Mouse (Mus musculus) splenic B cell, adult 2 months (primary cell): ENCODE measurements at regions not wholly inside any gene's neighbourhood (a gene's known extent, or its start where the extent isn't known, plus 50 kb on each side); places are given as distances from the start of the nearest gene placed in this dataset.

Experiments used
- DNase-seq: peaks from one replicate; pipeline ENCODE4 v3.0.0-alpha.2; 2011; ENCODE audit warnings: low read depth, low spot score
- H3K27me3 ChIP-seq: 2 replicates; pipeline ENCODE4 v1.6.1; 2012; ENCODE audit warnings: mild to moderate bottlenecking, low read length, moderate library complexity, mixed read lengths; ENCODE audit not compliant: control insufficient read depth, poor library complexity, insufficient read depth, severe bottlenecking
- H3K36me3 ChIP-seq: 2 replicates; pipeline ENCODE4 v1.6.1; 2012; ENCODE audit warnings: mild to moderate bottlenecking, low read length, moderate library complexity, mixed read lengths; ENCODE audit not compliant: control insufficient read depth, poor library complexity, insufficient read depth, severe bottlenecking

DNA sequence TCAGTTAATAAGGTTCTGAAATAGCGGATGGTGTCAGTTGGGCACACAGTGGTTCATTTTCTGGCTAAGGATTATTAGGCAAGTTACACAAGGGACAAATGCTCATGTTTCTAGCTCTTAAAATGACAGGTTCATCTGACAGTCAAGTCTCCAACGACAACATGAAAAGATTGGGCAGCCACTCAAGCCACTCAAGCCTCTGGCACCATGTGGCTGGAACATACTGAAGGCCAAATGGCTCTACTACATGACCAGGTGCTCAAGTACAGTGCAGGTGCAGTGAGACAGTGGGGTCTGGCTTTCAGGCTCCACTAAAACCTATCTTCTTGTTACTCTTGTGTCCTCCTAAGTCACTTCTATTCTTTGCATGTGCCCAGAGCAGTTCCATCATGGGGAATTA, 441.2 kb upstream of the Tmpo start:
- no peak for DNase-seq
- H3K27me3 ChIP-seq = no peaks in the 10 kb centered on the region

DNA sequence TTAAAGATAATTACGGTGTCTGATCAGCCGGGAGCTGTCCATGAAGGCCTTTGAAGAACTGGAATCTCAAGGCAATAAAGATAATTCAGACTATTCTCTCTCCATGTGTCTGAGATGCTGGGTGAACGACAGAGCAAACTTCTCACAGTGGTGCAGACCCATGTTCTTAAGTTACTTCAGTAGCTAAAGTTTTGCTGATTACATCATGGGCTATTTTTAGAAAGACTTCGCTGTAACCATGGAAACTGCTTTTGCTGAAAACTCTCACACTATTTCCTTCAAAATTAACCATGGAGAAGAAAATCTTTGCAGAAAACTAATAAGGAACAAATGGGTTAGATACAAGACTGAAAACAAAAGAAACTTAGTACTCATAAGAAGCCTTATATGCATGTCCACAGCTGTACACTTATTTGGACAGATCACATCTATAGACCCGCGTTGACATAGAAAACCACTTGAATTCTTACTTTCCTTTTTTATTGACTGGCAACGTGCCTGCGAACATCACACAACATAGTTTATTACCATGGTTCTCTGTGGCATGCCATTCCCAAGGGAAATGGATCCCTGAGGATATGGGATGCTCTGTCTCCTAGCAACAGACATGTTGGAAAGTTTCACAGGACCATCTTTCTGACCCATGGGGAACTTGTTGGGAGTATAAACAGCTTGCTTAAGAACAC, 432.8 kb upstream of the Tmpo start:
- H3K27me3 ChIP-seq = no peaks in the 10 kb centered on the region
- no peaks in the 10 kb centered on the region for H3K36me3 ChIP-seq
- DNase-seq = no peak

More for the DNA sequence above, 441.2 kb upstream of the Tmpo start:
- H3K36me3 ChIP-seq = no peaks in the 10 kb centered on the region

DNA sequence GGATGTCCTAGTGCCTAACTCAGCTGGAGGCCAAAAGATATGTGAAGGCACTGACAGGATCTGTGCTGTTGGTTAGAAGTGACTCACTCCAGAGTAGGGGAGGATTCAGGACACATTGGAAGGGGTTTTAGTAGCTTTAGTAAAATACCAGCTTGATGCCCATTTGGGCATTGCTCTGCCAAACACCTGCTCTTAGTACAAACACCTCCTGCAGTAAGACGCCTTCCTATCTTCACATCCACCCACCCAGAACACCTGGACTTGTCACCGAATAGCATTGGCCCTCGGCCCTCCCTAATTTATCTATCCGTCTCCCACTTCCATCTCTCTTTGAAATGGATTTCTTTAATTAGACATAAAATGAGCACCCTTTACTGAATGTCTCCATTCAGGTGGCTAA, 430.9 kb upstream of the Tmpo start:
- DNase-seq = no peak
- H3K27me3 ChIP-seq = no peaks in the 10 kb centered on the region
- no peaks in the 10 kb centered on the region for H3K36me3 ChIP-seq

DNA sequence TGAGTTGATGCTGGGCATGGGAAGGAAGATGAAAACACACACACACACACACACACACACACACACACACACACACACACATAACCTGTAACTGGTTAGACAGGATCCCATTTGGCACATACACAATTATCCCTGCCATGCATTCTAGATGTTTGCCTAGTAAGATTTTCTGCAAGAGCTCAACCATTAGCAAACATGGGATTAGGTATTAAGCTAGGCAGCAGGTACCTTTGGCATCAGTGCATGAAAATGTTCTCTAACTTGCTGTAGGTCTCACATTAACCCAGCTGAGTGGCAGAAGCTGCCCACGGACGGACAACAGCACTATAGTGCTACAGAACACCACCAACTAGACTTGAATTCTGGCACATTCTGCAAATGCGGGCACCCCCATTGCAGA, 413.8 kb upstream of the Tmpo start:
- no peak for DNase-seq
- Histone ChIP-seq H3K27me3 (no peaks in the 10 kb centered on the region; the same call in 1 of the 2 replicates), H3K36me3 (no peaks in the 10 kb centered on the region)

DNA sequence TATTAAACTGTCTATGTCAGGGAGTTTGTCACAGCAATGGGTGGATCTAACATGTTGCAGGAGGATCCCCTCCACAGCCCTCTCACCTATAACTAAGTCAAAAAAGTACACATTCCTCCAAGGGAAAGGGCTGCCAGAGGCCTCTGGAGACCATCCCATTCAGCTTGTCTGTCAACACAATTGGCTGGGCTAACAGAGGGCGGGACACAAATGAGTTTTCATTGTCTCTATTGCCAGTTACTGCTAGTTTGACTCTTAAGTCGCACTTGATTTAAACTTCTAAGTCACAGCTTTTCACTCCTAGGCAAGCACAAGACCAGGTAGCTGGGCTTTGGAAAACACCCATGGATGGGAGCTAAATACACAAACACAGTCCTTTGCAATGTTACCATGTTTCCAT, 412.3 kb upstream of the Tmpo start:
- DNase-seq = no peak

DNA sequence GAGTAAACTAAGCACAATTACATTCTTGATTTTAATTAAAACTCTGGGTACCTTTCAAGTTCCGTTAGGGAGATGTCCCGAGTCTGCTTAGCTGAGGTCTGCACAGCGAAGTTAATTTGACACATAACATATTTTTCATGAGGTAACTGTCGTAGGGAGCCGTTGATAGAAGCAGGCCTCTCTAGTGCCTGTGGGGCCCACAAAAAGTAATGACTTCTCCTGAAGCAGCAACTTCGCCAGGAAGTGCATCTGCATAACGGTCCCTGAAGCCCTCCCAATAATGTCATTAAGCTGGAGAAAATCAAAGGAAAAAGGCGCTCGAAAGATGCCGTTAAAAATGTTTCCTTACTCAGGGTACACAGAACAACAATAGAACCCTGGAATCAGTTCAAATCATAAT, 410.7 kb upstream of the Tmpo start:
- no peak for DNase-seq
- H3K27me3 ChIP-seq = no peaks in the 10 kb centered on the region; the same call in 1 of the 2 replicates
- no peaks in the 10 kb centered on the region for H3K36me3 ChIP-seq

More for the DNA sequence above, 412.3 kb upstream of the Tmpo start:
- H3K36me3 ChIP-seq = no peaks in the 10 kb centered on the region
- no peaks in the 10 kb centered on the region; the same call in 1 of the 2 replicates for H3K27me3 ChIP-seq

DNA sequence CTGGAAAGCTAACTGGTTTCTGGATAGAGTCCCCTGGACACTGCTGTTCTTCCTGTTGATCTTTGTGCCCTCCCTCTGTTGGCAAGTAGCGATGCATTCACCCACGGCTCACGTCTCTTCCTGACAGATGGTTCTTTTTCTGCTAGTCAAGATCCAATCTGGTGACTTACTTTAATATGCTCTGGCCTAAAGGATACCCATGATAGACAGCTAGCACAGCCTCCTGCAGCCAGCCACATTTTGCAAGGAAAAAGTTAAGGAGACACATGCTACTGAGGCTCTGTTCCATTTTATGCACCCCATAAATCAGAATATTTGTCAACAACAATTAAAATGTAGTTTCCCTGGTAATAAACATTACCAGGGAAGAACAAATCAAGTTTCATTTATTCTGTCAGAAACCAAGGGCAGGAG, 410.3 kb upstream of the Tmpo start:
- no peaks in the 10 kb centered on the region for H3K36me3 ChIP-seq
- H3K27me3 ChIP-seq = no peaks in the 10 kb centered on the region; the same call in 1 of the 2 replicates
- DNase-seq = no peak

DNA sequence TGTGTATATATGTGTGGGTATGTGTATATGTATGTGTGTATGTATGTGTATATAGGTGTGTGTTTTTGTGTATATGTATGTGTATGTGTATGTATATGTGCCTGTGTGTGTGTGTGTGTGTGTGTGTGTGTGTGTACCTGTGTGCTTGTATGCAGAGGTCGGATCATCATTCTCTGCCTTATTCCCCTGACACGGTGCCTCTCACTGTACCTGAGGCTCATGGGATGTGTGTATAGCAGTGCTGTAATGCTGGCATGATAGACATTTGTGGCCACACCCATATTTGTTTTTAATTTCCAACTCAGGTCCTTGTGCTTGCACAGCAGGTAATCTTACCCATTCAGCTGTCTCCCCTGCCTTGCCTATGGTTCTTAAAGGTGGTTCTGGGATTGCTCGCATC, 402.1 kb upstream of the Tmpo start:
- DNase-seq = no peak
- H3K27me3 ChIP-seq = no peaks in the 10 kb centered on the region
- no peaks in the 10 kb centered on the region for H3K36me3 ChIP-seq

DNA sequence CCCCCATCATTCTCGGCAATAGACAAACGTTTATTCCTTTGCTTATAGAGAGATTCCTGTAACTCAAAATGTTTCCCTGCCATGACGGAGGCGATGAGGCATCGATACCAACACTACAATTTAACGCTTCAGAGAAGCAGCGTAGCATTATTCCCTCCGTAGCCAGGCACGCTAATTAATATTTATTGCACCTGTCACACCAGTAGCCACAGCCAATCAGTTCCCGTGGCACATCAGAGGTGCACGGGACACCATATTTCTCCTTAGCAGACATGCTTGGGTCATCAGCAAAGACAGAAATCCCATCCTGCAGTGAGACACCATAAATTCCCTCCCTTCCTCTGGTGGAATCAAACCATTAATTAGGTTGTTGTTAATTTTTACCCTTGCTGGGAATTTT, 399.8 kb upstream of the Tmpo start:
- Histone ChIP-seq H3K36me3 (no peaks in the 10 kb centered on the region), H3K27me3 (no peaks in the 10 kb centered on the region)
- DNase-seq = no peak

DNA sequence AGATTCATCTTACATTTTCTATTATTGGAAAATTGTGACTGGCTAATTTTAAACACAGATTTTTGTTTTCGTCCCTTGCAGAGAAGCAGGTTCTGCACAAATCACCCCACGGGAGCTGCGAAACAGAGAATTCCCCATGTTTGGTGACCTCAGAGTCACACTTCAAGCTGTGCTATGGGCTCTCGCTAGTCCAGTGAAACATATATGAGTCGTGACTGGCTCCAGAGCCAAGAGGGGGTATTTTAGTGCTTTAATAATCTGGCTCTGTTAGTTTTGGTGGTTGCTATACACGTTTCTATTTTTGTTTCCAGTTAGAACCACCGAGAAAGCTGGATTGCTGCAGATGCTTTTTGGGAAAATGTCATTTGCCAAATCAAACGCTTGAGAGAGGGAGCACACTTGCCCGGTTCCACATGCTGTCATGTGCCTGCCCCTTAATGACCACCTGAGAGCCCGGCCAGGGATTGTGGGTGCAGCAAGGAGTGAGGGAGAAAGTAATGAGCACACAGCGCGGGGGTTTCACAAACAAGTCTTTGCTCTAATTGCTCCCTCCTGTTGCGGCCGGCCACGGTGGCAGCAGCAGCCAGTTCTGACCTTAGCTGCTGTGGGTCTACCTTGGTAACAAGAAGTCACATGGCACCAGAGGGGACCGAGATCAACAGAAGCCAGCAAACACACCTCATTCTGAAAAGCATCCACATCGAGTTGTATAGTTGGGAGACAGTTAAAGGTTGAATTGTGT, 394.4 kb upstream of the Tmpo start:
- Histone ChIP-seq H3K36me3 (no peaks in the 10 kb centered on the region), H3K27me3 (no peaks in the 10 kb centered on the region)
- no peak for DNase-seq

DNA sequence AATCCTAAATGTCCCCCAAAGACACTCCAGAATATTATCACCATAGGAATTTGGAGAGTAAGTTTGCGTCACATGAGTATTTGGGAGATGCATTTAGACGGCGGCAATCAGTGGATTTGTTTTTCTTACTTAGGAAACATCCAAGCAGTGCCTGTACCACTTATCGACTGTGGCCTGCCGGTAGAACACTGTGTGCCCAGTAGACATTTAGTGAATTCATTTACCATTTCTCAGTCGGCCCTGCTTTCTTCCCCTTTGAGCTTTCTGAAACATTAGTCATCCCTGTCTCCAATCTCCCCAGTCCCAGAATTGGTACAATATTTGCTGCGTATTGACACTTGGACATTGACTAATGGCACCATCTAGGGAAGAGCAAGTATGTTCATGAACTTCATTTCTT, 391.7 kb upstream of the Tmpo start:
- H3K27me3 ChIP-seq = no peaks in the 10 kb centered on the region
- DNase-seq = no peak
- no peaks in the 10 kb centered on the region for H3K36me3 ChIP-seq

DNA sequence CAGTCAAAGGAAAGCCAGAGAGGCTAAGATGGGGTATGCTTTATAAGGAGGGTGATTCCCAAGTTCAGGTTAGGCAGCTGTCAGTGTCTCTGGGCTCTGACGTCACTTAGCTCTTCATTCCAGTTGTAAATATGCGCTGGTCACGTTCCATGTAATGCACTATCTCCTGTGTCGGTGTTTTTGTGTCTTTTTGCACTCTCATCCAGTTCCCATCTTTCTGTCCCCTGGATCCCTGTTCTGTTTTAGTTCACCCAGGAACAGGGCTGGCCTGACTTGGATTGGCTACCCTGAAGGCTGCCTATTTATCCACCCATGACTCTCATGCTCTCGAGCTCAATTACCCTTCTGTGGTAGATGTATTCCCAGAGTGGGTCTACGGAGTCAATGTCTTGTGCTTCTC, 387.9 kb upstream of the Tmpo start:
- no peak for DNase-seq
- Histone ChIP-seq H3K27me3 (no peaks in the 10 kb centered on the region), H3K36me3 (no peaks in the 10 kb centered on the region)

DNA sequence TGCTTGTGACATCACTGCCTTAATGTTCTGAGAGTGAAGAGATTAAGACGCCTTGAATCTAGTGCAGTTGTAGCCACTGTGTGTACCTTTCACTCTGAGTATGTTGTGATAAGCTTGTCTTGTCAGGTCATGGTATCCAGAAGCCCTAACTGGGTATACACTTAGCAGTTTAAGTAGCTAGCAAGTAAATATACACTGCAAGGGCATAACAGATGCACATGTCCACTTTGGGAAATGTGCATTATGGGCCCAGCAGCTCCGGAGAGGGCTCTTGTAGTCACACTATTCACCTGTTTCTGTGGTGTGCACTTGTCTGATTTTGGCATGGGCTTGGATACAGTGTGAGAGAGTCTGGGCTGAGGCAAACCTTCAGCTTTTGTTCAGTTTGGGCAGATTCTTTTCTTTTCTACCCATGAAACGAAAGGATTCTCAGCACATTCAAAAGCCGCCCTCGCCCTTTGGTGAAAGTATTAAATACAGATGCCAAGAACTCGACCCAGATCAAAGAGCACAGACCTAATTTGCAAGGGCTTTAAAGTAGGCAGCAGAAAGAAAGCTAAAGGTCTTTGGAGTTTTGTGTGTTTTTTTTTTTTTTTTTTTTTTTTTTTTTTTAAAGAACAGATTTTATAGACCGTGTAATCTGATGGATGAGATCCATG, 385.1 kb upstream of the Tmpo start:
- Histone ChIP-seq H3K36me3 (no peaks in the 10 kb centered on the region), H3K27me3 (no peaks in the 10 kb centered on the region)
- no peak for DNase-seq

DNA sequence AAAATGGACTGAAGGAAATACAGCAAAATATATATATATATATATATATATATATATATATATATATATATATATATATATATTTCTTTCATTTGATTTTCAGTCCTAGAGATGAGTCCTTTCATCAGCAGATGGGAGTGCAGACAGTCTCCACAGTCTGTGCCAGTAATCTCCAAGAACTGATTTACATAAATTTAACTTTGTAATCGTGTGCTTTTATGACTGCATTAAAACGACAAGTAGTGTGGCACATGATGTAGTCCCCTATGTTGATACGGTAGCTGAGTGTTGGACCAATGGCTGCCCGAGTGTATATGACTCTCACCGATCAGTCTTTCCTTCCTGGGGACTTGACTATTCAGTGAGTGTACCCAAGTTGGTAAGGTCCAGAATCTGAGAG, 378.2 kb upstream of the Tmpo start:
- no peaks in the 10 kb centered on the region for H3K36me3 ChIP-seq
- no peak for DNase-seq
- H3K27me3 ChIP-seq = no peaks in the 10 kb centered on the region

DNA sequence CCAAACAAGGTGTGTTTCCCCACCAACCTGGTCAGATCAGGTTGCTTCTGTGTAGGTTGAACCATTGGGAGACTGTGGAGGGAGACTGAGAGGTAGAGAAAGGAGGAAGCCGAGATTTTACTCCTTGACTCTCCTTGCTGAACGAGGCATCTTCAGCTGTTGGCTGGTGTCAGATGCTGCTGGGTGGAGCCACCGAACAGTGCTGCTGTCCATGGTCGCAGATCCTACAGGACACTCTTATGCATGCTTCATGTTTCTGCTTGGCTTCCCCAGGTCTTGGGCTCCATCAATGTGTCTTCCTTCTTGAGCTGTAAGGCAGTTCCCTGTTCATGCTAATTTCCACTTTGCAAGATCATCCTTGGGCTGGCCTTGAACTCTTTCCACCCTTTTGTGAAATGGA, 367.0 kb upstream of the Tmpo start:
- no peaks in the 10 kb centered on the region for H3K36me3 ChIP-seq
- no peaks in the 10 kb centered on the region for H3K27me3 ChIP-seq
- DNase-seq = no peak
